Mouse (Mus musculus) C2C12 (cell line): Measurements from ENCODE around the gene Foxn3.

Experiments used
- CEBPB ChIP-seq: IDR thresholded peaks from one replicate; pipeline ENCODE4 v1.6.1; 2011; ENCODE audit warnings: low read depth, mild to moderate bottlenecking, control low read depth, moderate library complexity
- CTCF ChIP-seq: IDR thresholded peaks from one replicate; pipeline ENCODE4 v1.5.1; 2011; ENCODE audit not compliant: control insufficient read depth, insufficient read depth, insufficient read length
- MAX ChIP-seq: IDR thresholded peaks from one replicate; pipeline ENCODE4 v1.6.1; 2011; ENCODE audit warnings: mild to moderate bottlenecking, control low read depth
- MYOD1 ChIP-seq: IDR thresholded peaks from one replicate; pipeline ENCODE4 v1.6.1; 2011; ENCODE audit warnings: low read depth; ENCODE audit not compliant: control insufficient read depth, insufficient read length
- USF1 ChIP-seq: IDR thresholded peaks from one replicate; pipeline ENCODE4 v1.6.1; 2011; ENCODE audit warnings: low read depth, mild to moderate bottlenecking, control low read depth, moderate library complexity

GRCm38 (mm10) chr12:99612181-99612871 lies 48.9 kb upstream of the Foxn3 start:
- no peak for TF ChIP-seq USF1
- no peak for TF ChIP-seq CTCF
- no peak for TF ChIP-seq MYOD1
- no peak for TF ChIP-seq MAX
- TF ChIP-seq CEBPB: no peak
